Mouse (Mus musculus) thymus, postnatal 10 days (tissue): ENCODE results near the gene Mzf1.
A peak's percentile ranks its signal among the peaks of the same experiment; 100 is the strongest.

ENCODE experiments used
- DNase-seq, 2 experiments: peaks; one replicate each; pipeline ENCODE4 v3.0.0; 2021; ENCODE audit warnings: low spot score in 2 of 2

Mzf1 gene

GRCm38 (mm10) chr7:13034148-13034977 lies 20.2 kb downstream of the Mzf1 start, which contains the start of gene Chmp2a:
Gene Chmp2a (minus strand): TSS chr7:13034807.
- DNase-seq = peak; percentile 97 to 98

- DNase-seq = no peak
These were observed 21.0 kb downstream of the Mzf1 start for GRCm38 (mm10) chr7:13033451-13034147.

GRCm38 (mm10) chr7:13032541-13032940 lies 22.0 kb downstream of the Mzf1 start:
- no peak for DNase-seq

- no peak for DNase-seq
These were observed 22.6 kb downstream of the Mzf1 start for GRCm38 (mm10) chr7:13031983-13032382.

- no peak for DNase-seq
These were observed 23.5 kb downstream of the Mzf1 start for GRCm38 (mm10) chr7:13031069-13031468.

- no peak for DNase-seq
These were observed 25.6 kb downstream of the Mzf1 start for GRCm38 (mm10) chr7:13028986-13029385.

- DNase-seq = no peak
These were observed 29.0 kb downstream of the Mzf1 start for GRCm38 (mm10) chr7:13025511-13026112.

GRCm38 (mm10) chr7:13024805-13025204 lies 29.8 kb downstream of the Mzf1 start:
- DNase-seq = peak; percentile 81 to 83

GRCm38 (mm10) chr7:13023928-13024731 lies 30.4 kb downstream of the Mzf1 start:
- DNase-seq = peak; percentile 91 to 93

- peak; percentile 66 to 76 for DNase-seq
These were observed 31.6 kb downstream of the Mzf1 start for GRCm38 (mm10) chr7:13022773-13023535.

GRCm38 (mm10) chr7:13015217-13015616 lies 39.3 kb downstream of the Mzf1 start:
- no peak for DNase-seq

- DNase-seq = no peak
These were observed 40.2 kb downstream of the Mzf1 start for GRCm38 (mm10) chr7:13014275-13014839.

GRCm38 (mm10) chr7:13013671-13014070 lies 40.9 kb downstream of the Mzf1 start:
- DNase-seq = no peak

GRCm38 (mm10) chr7:13010005-13010908 lies 44.3 kb downstream of the Mzf1 start, which contains the start of gene Zbtb45:
Gene Zbtb45 (minus strand): TSS chr7:13010034.
- no peak for DNase-seq

GRCm38 (mm10) chr7:13009143-13010004 lies 45.2 kb downstream of the Mzf1 start:
- peak; percentile 89 to 90 for DNase-seq

GRCm38 (mm10) chr7:13007341-13008092 lies 47.0 kb downstream of the Mzf1 start:
- DNase-seq = no peak

- DNase-seq = no peak
These were observed 48.0 kb downstream of the Mzf1 start for GRCm38 (mm10) chr7:13006531-13006930.

- DNase-seq = no peak
These were observed 48.6 kb downstream of the Mzf1 start for GRCm38 (mm10) chr7:13006011-13006410.
